Mouse (Mus musculus): ENCODE measurements at regions not wholly inside any gene's neighbourhood (a gene's known extent, or its start where the extent isn't known, plus 50 kb on each side); places are given as distances from the start of the nearest gene placed in this dataset.
A peak's percentile ranks its signal among the peaks of the same experiment; 100 is the strongest.

DNA sequence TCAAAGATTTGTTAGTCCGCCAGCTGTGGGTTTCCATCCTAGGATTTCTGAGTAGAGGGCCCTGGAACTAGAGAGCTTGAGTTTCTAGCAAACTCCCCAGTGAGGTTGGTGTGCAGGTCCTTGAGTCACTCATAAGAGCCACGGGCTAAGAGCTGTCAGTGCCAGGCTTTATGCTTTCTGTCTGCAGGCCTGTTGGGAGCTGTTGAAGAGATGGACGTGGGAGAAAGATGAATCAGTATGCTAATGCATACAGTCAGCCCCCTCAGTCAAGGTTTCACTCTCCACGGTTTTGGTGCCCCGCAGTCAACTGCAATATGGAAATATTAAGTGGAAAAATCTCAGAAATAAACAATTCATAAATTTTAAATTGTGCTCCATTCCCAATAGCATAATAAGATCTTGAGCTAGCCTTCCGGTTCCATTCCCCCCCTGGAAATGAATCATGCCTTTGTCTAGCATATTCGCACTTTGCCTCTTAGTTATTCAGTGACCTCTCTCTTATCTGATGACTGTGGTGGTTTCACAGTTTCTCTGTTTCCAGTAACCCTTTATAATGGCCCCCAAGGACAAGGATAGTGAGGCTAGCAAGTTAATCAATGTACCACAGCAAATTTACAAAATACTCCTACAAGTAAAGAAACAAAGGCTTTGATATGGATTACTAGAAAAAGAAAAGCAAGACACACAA is 199.4 kb upstream of the Eci2 start:
- DNase-seq = no peak

DNA sequence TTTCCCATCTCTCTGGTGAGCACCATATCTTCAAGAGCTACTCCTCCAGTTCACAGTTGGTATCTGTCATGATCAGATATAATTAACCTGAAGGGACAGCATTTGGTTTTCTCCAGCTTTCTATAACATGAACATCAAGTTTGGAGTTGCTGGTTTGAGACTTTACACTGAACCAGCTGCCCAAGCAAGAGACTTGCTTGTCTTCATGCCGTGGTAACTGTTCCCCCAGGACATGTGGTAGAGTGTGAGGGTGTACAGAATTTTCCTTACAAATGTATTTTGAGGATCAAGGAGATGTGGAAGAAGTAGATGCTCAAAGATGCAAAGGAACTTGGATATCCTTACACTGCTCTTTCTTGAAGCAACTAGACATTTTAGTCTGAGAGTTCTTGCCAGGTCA is 200.0 kb upstream of the Eci2 start:
- DNase-seq = no peak

DNA sequence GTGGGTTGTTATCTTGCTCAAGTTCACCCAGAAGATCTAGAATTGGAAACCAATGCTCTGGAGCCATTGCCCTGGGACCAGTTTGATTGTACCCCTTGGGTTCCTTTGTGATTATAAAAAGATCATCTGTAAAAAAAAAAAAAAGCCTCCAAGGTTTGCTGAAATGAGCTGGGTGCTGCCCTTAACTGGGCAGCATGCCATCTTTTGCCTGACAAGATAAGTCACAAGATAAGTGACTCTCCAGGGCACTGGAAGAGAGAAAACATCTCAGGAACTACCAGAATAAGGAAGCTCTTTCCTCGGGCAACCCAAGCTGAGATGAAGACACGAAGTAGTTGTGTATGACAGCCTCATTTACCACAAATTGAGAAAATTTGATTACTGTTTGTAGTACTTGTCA is 202.7 kb upstream of the Eci2 start:
- DNase-seq = no peak

DNA sequence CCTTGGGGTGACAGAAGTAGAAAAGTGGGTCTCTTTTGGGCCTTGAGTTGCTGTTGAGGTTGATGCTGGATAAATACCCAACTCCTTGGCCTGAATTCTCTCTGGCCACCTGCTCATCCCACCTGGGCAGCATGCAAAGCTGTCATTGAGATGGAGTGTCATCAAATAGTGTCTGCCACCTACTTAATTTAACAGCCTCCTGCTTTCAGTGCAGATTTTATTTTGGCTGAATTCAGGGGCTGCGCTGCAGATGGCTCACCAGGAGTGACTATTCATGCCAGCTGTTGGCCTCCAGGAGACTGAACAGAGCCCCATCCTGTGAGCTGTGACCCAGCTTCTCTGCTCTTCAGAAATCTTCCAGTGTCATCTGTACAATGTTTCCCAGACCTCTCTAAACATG is 206.7 kb upstream of the Eci2 start:
- DNase-seq = peak; percentile 76

DNA sequence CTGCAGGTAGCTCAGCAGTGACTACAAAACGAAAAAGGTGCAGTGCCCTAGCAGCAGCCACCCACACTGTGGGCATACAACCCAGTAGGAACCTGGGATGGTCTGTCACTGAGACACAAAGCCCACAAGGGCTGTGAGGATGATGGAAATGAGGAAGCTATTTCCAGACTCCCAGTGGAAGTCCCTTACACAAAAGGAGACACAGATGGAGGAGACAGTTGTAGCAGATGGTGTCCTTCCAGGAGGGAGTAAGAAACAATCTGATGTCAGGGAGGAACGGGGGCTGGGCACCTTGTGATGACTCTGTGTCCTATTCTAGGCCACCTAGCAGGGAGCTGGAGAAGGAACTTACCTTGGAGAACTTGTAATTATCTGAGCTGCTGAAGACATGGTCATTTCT is 214.5 kb upstream of the Eci2 start:
- peak; percentile 97 for DNase-seq

DNA sequence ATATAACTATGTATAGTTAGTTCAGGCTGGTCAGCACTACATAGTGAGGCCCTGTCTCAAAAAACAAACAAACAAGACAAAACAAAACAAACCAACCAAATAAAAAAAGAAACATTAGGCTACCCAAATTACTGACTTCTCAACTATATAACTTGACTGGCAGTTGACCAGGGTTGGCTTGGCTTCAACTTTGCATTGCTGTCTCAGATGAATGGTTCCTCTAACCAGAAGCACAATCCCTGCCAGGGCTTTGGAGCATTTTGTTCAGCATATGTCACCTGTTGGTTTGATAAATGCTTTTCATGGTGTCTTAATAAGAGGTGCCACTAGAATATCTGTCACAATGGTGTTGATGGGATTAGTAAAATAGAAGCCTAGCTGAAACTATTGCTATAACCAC is 217.1 kb upstream of the Eci2 start:
- peak; percentile 76 for DNase-seq

DNA sequence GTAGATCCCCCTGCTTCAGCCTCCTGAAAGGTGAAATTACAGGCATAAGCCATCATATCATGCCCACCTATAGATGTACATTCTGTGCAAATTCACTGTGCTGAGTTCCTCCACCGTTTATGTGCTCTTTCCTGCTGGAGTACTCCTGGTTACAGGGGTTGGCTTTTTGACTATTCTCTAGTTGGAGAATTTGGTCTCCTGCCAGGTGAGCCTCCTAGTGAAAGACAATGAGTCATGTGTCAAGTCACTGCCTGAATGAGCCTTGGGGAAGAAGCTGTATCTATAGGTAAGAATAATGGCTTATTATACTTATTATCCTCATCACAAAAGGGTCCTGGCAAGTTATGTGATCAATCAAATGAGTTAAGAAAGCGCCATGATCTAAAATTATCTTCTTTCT is 230.5 kb upstream of the Eci2 start:
- DNase-seq = no peak

DNA sequence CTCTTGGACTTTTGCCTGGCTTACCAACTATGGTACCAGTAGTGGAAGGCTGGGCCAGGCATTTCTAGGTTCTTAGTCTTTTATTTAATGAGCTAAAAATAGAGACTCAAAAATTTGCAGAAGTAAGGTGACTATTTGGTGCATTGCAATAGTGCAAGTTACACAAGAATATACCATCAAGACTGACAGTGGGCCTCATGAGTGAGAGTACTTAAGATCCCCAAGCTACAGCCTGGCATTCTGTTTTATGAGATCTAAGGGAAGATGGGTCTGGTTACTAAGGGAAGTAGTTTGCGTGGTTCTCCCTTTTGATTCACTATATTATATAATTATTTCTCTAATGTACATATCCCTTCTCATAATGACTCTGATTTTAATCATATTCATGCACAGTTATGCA is 231.8 kb upstream of the Eci2 start:
- no peak for DNase-seq

DNA sequence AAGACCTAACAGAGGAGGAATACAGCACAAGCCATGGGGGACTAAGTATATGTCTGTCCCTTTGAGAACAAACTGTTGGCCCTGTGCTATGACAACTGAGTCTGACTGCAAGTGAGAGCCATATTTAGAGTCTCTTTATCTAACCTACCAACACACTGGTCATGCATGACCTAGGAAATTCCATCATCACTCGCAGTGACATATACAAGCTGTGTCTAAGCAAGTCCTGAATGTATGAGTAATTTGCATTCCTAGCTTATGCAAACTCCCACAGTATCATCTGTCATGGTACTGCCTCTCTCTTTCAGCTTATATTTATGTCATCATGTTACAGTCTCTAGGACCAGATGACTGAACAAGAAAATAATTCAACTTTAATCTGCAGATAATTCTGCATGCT is 257.1 kb upstream of the Eci2 start:
- DNase-seq = no peak

DNA sequence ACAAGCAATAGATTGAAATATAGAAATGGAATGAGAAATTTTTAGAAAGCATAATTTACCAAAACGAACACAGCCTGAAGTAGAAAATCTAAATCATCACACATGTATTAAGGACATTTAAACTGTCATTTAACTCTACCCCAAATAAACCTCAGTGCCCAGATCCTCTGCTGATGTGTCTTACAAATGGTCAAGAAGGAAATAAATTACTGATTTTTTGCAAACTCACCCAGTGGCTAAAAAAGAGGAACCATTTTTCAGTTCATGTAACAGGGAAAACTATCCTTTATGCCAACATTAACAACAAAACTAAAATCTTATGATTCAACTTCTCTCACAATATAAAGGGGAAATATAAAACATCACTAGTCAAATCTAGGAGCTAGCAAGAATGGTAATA is 275.2 kb upstream of the Eci2 start:
- DNase-seq = no peak

DNA sequence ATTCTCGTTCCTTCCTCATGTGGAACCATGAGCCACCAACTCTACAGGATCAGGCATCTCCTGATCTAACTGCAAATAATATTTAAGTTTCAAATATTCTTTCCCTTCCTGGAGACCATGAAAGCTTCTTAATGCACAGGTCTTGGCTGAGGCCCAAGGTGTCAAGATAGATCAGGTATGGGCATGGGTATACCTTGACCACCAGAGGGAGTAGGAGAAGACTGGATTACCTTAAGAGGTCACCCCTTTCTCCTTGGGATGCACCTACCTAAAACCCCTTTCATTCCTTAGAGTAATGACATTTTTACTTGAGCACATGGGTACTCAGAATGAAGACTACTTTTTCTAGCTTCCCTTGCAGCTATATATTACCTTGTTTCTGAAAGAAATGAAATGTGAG is 289.9 kb upstream of the Eci2 start:
- DNase-seq = no peak

DNA sequence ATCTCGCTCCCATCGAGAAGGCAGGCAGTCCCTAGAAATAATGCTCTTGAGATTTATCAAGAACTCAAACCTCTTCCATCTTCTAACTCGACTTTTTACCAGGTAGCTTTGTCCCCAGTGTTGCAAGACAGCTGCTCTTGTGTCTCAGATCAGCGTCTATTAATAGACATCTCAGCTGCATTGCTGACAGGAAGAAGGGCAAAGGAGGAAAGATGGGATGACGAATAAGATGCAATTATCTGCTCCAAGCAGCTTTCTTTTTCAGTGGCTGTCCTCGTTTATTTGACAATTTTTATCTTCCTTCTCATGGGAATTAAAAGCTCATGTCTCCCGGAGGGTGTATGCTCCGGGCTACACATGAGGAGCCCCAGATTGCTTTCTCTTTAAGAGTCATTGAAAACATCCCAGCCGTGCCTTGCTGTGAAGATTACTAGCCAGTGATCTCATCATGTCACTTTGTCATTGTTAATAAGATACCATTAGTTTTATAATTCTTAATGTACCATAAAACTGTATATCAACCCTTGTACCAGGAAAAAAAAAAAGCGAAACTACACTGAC is 299.9 kb upstream of the Eci2 start:
- no peak for DNase-seq

DNA sequence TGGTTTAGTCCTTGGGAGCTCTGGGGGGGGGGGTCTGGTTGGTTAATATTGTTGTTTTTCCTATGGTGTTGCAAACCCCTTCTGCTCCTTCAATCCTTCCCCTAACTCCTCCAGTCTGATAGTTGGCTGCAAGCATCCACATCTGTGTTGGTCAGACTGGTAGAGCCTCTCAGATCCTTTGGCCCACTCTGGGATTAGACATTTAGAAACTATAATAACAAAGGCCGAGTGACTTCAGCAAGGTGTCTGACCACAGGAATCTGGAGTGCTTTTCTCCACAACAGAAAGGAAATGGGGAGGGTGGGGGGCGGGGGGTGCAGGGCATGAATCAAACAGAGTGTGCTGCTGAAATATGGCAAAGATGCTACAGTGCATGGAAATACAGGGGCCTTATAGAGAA is 301.4 kb upstream of the Eci2 start:
- DNase-seq = no peak

DNA sequence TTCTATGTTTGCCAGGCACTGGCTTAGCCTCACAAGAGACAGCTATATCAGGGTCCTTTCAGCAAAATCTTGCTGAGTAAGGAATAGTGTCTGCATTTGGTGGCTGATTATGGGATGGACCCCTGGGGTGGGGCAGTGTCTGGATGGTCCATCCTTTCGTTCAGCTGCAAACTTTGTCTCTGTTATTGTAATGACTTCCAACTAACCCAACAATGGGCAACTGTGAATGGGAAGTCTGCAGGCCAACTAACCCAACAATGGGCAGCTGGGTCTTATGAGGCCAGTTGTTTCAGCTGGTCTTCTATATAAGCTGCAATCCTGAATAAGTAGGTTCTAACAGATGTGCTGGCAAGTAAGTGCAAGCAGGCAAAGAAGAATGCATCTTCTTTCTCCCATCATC is 304.0 kb upstream of the Eci2 start:
- no peak for DNase-seq

DNA sequence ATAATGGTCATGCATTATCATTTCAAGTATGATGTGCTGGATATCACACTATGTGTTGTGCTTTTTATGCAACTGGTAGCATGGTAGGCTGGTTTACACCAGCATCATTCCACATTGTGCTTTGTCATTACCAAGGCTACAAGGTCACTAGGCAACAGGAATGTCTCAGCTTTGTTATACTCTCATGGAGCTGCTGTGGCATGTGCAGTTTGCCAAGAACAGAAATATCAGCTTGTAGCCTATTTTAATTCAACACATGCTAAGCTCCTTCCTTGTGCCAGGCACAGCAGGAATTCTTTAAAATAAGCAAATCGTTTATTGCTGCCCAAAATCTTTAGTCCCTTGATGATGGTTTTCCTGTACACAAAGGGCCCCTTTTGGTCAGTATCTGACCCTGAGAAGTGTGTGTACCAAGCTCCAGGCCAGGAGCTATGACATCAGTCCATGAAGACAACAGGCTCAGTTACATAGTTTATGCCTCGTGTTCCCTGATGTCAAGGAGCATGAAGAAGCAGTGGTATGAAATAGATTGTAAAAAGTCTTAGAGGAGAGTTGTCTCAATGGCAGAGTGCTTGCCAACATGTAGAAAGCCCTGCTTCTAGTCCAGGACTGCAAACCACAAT is 314.0 kb upstream of the Cdyl start:
- no peak for DNase-seq

DNA sequence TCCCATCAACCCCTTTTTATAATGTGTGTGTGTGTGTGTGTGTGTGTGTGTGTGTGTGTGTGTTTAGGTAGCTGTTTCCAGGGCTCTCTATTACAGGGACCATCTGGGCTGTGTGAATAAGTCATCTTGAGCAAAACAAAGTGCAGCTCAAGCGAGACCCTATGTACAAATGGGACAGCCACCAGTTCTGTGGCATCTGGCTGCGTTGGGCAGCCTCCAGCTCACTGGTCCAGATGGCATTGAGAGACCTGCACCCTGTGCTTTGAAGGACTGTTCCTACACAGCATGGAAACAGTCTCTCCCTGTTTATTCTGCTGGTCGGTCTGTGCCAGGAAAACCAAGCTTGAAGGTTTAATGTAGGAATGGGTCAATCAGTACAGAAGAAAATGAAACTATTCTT is 311.4 kb upstream of the Cdyl start:
- DNase-seq = no peak

DNA sequence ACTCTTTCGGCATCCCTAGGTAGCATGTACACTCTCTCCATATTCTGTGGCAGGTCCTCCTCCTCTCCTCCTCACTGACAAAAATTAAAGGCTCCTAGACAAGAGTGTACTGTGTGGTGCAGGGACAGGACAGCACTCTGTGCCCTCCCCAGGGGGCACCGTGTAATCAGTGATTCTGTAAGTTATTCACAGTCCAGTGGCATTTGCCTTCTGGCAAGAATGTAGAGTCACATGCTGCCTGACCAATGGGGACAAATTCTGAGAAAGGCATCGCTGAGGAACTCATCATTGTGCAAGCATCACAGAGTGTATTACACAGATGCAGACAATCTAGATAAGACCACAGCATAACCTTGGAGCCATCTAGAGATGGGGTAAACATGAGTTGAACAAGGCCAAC is 300.3 kb upstream of the Cdyl start:
- no peak for DNase-seq

DNA sequence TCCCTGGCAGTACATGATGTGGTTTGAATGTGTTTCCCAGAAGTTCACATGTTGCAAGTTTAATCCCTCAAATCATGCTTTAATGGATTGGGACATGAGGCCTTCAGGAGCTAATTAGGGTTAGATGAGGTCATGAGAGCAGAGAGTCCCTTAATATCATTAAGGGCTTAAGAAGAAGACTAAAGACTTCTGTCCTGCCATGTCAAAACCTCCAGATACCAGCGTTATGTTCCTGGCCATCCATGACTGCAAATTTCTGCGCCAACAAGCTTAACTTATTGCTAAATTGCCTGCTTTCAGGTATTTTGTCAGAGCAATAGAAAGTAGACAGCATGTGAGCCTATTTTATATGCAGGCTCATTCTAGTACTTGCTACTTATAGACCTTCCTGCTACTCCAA is 282.1 kb upstream of the Cdyl start:
- DNase-seq = no peak

DNA sequence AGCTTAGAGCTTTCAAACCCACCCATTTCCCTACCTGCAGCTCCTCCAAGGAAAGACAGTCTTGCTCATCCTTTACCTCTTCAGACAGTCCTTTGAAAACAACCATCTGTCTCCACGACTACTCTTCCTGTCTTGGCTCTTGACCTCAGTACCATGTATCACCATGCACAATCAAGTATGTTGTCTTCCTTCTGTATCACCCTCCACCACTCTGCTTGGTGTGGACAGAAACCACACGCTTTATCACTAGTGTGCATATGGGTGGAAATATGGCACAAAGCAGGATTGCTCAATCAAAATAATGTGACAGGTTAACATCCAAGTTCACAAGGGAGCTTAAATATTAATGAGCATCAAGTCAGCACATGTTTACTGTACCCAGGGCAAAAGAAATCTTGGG is 280.1 kb upstream of the Cdyl start:
- no peak for DNase-seq

DNA sequence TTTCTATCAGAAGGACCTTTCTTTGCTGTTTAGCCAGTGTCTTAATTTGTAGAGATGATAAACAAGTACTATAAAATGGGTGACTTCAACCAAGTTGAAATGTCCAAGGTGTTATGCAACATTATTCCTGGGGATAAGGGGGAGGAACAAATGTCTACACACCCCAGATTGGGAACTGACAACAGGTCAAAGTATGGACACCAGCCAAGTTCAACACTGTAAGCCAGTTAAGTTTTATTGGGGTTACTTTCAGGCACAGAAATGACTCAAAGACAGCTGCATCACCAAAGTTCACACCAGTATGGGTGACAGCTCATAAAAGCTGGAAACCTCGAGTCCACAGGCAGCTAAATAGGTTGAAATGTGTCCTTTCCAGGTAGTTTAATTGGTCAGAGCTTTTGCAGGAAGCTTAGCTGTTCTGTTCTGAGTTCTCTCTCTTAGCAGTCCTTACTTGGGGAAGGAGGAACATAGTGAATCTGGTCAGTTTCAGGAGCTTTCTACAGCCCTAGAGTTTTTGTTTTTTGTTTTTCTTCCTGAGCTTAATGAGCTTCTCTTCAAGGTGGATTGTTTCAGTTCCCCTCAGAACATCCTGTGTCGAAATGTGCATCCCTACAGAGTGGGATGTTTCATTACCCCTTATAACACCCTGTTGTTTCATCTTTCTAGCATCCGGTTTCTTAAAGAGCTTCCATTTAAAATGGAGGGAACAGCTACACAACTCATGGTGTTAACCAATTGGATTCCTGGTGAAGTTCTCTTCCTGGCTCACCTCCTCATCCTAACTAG is 279.2 kb upstream of the Cdyl start:
- DNase-seq = no peak

DNA sequence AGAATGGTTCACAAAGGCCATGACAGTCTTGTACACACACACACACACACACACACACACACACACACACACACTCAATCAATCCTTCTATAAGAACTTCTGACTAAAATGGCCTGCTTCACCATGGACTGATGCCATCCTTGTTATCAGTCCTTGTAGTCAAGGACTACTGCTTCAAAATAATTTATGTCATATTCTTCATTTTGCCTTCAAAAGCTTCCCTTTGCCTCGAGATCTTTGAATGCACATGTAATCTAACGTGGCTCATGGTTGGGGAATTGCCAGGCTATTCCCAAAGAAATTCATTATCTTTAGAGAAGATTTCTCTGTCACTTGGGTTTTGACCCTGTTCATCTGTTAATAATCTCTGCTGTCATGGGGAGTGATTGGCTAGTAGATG is 278.0 kb upstream of the Cdyl start:
- no peak for DNase-seq

DNA sequence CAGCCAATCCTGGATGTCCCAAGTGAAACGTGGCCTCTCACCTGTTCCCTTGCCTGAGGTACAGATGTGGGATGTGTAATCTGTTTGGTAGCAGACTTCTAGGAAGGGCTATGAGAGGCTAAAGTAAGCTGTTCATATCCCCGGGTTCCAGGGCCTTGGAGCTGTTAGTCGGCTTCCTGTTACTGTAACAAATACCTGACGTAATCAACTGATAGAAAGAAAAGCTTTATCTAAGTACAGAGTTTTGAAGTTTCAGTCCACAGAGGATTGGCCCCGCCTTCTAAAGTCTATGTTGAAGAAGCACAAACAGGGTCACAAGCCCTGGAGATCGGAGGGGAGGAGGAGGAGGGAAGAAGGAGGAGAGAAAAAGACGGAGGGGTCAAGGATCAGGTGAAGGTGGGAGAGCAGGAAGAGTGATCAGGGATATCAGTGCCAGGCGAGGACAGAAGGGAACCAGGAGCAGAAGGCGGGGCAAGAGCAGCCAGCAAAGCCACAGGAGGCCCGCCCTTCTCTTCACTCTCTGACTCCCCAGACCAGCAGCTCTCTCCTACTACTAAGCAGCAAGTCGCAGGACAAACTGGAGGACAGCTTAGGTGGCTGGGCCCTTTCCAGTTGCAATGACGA is 276.5 kb upstream of the Cdyl start:
- DNase-seq = peak; percentile 5

DNA sequence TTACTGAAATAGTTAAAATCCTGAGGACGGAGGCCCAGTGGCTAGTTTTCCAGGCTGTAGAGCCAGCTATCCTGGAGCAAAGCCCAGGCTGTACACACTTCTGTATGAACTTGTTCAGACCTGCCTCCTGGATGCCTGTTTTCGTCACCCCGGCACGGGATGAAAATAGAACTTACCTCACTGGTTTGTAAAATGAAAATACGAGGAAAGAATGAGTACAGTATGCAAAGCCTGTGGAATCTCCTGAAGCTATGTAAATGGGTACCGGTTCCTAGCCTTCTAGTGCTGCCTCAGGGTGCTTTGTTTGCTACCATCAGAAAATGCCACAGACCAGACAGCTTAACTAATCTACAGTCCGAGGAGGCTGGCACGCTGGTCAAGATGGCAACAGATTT is 276.0 kb upstream of the Cdyl start:
- DNase-seq = no peak

DNA sequence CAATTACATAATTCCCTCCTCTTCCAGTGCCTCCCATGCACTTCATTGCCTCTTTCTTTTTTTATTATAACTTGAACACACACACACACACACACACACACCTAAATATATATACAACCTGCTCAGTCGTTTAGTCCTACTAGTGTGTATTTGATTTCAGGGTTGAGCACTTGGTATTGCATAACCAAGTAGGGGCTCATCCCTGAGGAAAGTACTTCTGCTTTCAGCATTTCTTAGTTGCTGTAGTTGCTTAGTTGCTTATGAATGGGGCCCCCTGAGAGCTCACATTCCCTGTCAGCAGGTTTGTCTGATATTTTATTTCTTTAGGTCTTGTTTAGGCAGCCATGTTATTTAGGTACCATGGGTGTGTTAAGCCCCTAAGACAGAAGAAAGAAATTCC is 271.3 kb upstream of the Cdyl start:
- no peak for DNase-seq

Data from cerebellum, adult 9-11 months (tissue).